Mouse (Mus musculus) small intestine, adult 2 months (tissue): ENCODE data around the gene Spdl1. TPM values are rescaled to one million over a fixed set of nuclear protein-coding genes. Genes with fewer than 3 reads are reported as not detected.

Experiments used
- H3K27ac ChIP-seq: fragments of 200-500 bp; 2 replicates; pipeline ENCODE4 v1.5.1; 2012; ENCODE audit warnings: low read depth, low read length, control low read depth, inconsistent platforms; ENCODE audit not compliant: insufficient read depth
- H3K27me3 ChIP-seq: fragments of 200-500 bp; 2 replicates; pipeline ENCODE4 v1.6.1; 2012; ENCODE audit warnings: mild to moderate bottlenecking, moderate library complexity, low read length, inconsistent platforms; ENCODE audit not compliant: control insufficient read depth, insufficient read depth
- H3K36me3 ChIP-seq: fragments of 200-500 bp; 2 replicates; pipeline ENCODE4 v1.6.1; 2012; ENCODE audit warnings: mild to moderate bottlenecking, low read length, control low read depth, inconsistent platforms; ENCODE audit not compliant: control insufficient read depth, insufficient read depth
- H3K4me1 ChIP-seq: fragments of 200-500 bp; 2 replicates; pipeline ENCODE4 v1.6.1; 2012; ENCODE audit warnings: low read length, inconsistent platforms, mixed read lengths; ENCODE audit not compliant: control insufficient read depth, insufficient read depth, insufficient read length
- H3K4me3 ChIP-seq: fragments of 200-500 bp; 2 replicates; pipeline ENCODE4 v1.5.1; 2012; ENCODE audit warnings: low read depth, mild to moderate bottlenecking, control low read depth, inconsistent platforms, low read length, moderate library complexity
- CTCF ChIP-seq: fragments of 200-500 bp; IDR thresholded peaks from 2 replicates; pipeline ENCODE4 v1.5.1; 2012; ENCODE audit warnings: low read depth, mild to moderate bottlenecking, control low read depth, inconsistent platforms, low read length, moderate library complexity, mixed read lengths; ENCODE audit not compliant: insufficient replicate concordance, insufficient read length; ENCODE audit errors: extremely low read depth
- POLR2A ChIP-seq: fragments of 200-500 bp; IDR thresholded peaks from 2 replicates; pipeline ENCODE4 v1.6.1; 2012; ENCODE audit warnings: low read depth, mild to moderate bottlenecking, control low read depth, inconsistent platforms, low read length, moderate library complexity
- WGBS: fragments of 180-500 bp; shearing (Covaris S2); methylation state at CpG from one replicate; pipeline ENCODE4 v1.1.7; 2018; 5-methylcytosine and 5-hydroxymethylcytosine counted together
- polyA plus RNA-seq: library from polyadenylated mRNA; depleted of rRNA; stranded (reverse); fragments of >200 nt; gene quantifications from 2 replicates; pipeline ENCODE4 v1.2.3, GENCODE M21; 2012; rRNA removed

Spdl1 gene
- polyA plus RNA-seq, 1 experiment = 0.56 TPM

DNA sequence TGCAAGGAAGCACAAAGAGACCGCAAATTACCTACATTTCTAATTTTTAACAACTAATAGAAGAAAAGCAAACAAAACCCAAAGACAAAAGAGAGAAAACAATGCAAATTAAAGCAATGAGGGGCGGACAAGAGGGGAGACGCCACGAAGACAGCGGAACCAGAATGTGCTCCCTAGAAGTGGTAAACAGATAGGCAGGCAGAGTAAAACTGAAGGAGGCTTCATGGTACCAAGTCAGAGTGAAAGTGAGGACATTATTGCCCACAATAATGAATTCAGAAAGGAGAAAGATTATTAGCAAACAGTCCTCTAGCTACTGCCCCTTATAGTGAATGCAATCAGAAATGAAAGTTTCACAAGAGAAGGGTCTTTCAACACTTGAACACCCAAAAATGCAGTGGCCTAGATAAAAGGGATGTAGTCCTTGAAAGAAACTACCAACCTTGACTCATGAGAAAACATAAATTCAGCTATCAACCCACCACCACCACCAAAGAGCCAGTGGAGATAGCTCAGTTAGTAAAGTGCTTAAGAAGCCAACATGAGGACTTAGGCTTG lies 70.8 kb downstream of the Spdl1 start:
- TF ChIP-seq CTCF = no peak
- TF ChIP-seq POLR2A = no peak
- 0 out of 2 replicates have a peak overlapping the region, but pooled peaks have one; percentile 5 for H3K27ac ChIP-seq
- 66% methylated on average over 5 of the region's 5 CpGs for WGBS
- H3K4me1 ChIP-seq = no peaks in the 10 kb centered on the region
- no peaks in the 10 kb centered on the region for H3K27me3 ChIP-seq
- no peaks in the 10 kb centered on the region for H3K36me3 ChIP-seq
- H3K4me3 ChIP-seq = no peak overlapping the region

GRCm38 (mm10) chr11:34762125-34762524 lies 71.3 kb downstream of the Spdl1 start:
- WGBS = 73% methylated on average over 6 of the region's 6 CpGs
- Histone ChIP-seq H3K4me1 (no peaks in the 10 kb centered on the region), H3K4me3 (no peak overlapping the region), H3K36me3 (no peaks in the 10 kb centered on the region), H3K27me3 (no peaks in the 10 kb centered on the region), H3K27ac (no peak overlapping the region)
- TF ChIP-seq POLR2A = no peak
- TF ChIP-seq CTCF = no peak

GRCm38 (mm10) chr11:34759582-34759981 lies 73.9 kb downstream of the Spdl1 start:
- no peak for TF ChIP-seq CTCF
- no peak for TF ChIP-seq POLR2A
- no peak overlapping the region for H3K4me3 ChIP-seq
- no peaks in the 10 kb centered on the region for H3K4me1 ChIP-seq
- H3K27me3 ChIP-seq = no peaks in the 10 kb centered on the region
- WGBS = 73% methylated on average over 4 of the region's 4 CpGs
- H3K27ac ChIP-seq = no peak overlapping the region
- H3K36me3 ChIP-seq = no peaks in the 10 kb centered on the region

Other genes with a start within 250 kb of the Spdl1 start
- 1.6 and 2.5 TPM in 2 replicates for gene Dock2, start 49.7 kb downstream of the Spdl1 start, polyA plus RNA-seq